Mouse (Mus musculus) spleen, adult 2 months (tissue): ENCODE data around the gene Bclaf1. TPM values are rescaled to one million over a fixed set of nuclear protein-coding genes. Genes with fewer than 3 reads are reported as not detected.

Experiments used
- DNase-seq, 2 experiments: peaks; one replicate each; pipeline versions ENCODE4 v3.0.0 to v3.0.0-alpha.2; 2012 to 2021; ENCODE audit warnings: low spot score in 2 of 2, low read depth in 1 of 2
- H3K27ac ChIP-seq: fragments of 200-500 bp; 2 replicates; pipeline ENCODE4 v1.5.1; 2012; ENCODE audit warnings: low read length, inconsistent platforms; ENCODE audit not compliant: insufficient read depth
- H3K27me3 ChIP-seq: fragments of 200-500 bp; 2 replicates; pipeline ENCODE4 v1.6.1; 2012; ENCODE audit warnings: mild to moderate bottlenecking, moderate library complexity, low read length, inconsistent platforms; ENCODE audit not compliant: control insufficient read depth, insufficient read depth
- H3K36me3 ChIP-seq: fragments of 200-500 bp; 2 replicates; pipeline ENCODE4 v1.6.1; 2012; ENCODE audit warnings: mild to moderate bottlenecking, low read length, inconsistent platforms; ENCODE audit not compliant: control insufficient read depth, insufficient read depth
- H3K4me1 ChIP-seq: fragments of 200-500 bp; 2 replicates; pipeline ENCODE4 v1.6.1; 2011; ENCODE audit warnings: inconsistent platforms; ENCODE audit not compliant: control insufficient read depth, insufficient read depth, insufficient read length
- H3K4me3 ChIP-seq: fragments of 200-500 bp; 2 replicates; pipeline ENCODE4 v1.5.1; 2011; ENCODE audit warnings: mild to moderate bottlenecking, inconsistent platforms; ENCODE audit not compliant: insufficient read depth, insufficient read length; ENCODE audit errors: extremely low read depth
- CTCF ChIP-seq: fragments of 200-500 bp; IDR thresholded peaks from 2 replicates; pipeline ENCODE4 v1.5.1; 2011; ENCODE audit warnings: mild to moderate bottlenecking, inconsistent platforms; ENCODE audit not compliant: insufficient read depth, insufficient read length, insufficient replicate concordance; ENCODE audit errors: extremely low read depth
- POLR2A ChIP-seq: fragments of 200-500 bp; IDR thresholded peaks from 2 replicates; pipeline ENCODE4 v1.6.1; 2011; ENCODE audit warnings: low read depth, low read length, inconsistent platforms
- WGBS: fragments of 180-500 bp; shearing (Covaris S2); methylation state at CpG from one replicate; pipeline ENCODE4 v1.1.7; 2018; 5-methylcytosine and 5-hydroxymethylcytosine counted together
- polyA plus RNA-seq: library from polyadenylated mRNA; depleted of rRNA; stranded (reverse); fragments of >200 nt; gene quantifications from 2 replicates; pipeline ENCODE4 v1.2.3, GENCODE M21; 2012; rRNA removed

Gene Bclaf1
- polyA plus RNA-seq, 1 experiment, result 11.5 TPM

- Histone ChIP-seq H3K4me3 (no peak overlapping the region), H3K36me3 (no peaks in the 10 kb centered on the region), H3K27me3 (no peaks in the 10 kb centered on the region), H3K27ac (no peak overlapping the region), H3K4me1 (no peaks in the 10 kb centered on the region)
- DNase-seq, result no peak
- TF ChIP-seq CTCF, result no peak
- WGBS, result 79% methylated on average over 3 of the region's 3 CpGs
These were observed 68.5 kb downstream of the Bclaf1 start for GRCm38 (mm10) chr10:20380798-20381197.

- Histone ChIP-seq H3K27me3 (no peaks in the 10 kb centered on the region), H3K36me3 (no peaks in the 10 kb centered on the region), H3K4me1 (no peaks in the 10 kb centered on the region), H3K27ac (no peak overlapping the region), H3K4me3 (no peak overlapping the region)
- 63% methylated on average over 3 of the region's 3 CpGs for WGBS
- no peak for TF ChIP-seq CTCF
- no peak for TF ChIP-seq POLR2A
- DNase-seq, result no peak
These were observed 69.1 kb downstream of the Bclaf1 start for GRCm38 (mm10) chr10:20381352-20381751.

GRCm38 (mm10) chr10:20382807-20383419 is 70.6 kb downstream of the Bclaf1 start:
- no peak for DNase-seq
- H3K27me3 ChIP-seq, result no peaks in the 10 kb centered on the region
- 87% methylated on average over 6 of the region's 6 CpGs for WGBS
- no peaks in the 10 kb centered on the region for H3K4me1 ChIP-seq
- H3K27ac ChIP-seq, result no peak overlapping the region
- H3K4me3 ChIP-seq, result no peak overlapping the region
- H3K36me3 ChIP-seq, result no peaks in the 10 kb centered on the region
- no peak for TF ChIP-seq CTCF
- TF ChIP-seq POLR2A, result no peak

- TF ChIP-seq POLR2A (no peak), CTCF (no peak)
- H3K36me3 ChIP-seq, result no peaks in the 10 kb centered on the region
- DNase-seq, result no peak
- 54% methylated on average over 3 of the region's 3 CpGs for whole genome bisulfite sequencing
- H3K4me1 ChIP-seq, result no peaks in the 10 kb centered on the region
- no peak overlapping the region for H3K27ac ChIP-seq
- no peak overlapping the region for H3K4me3 ChIP-seq
- no peaks in the 10 kb centered on the region for H3K27me3 ChIP-seq
These were observed 78.3 kb downstream of the Bclaf1 start for GRCm38 (mm10) chr10:20390568-20390967.

Other genes starting within 250 kb of the Bclaf1 start
- gene Map7, start 164.0 kb upstream of the Bclaf1 start, polyA plus RNA-seq, result 1.3 and 1.8 TPM in 2 replicates
- gene Mtfr2, start 35.3 kb downstream of the Bclaf1 start, polyA plus RNA-seq, result 1.0 and 1.1 TPM in 2 replicates